Comparison of ENCODE assay signal across 23 mouse cellular contexts in the genomic region with DNA sequence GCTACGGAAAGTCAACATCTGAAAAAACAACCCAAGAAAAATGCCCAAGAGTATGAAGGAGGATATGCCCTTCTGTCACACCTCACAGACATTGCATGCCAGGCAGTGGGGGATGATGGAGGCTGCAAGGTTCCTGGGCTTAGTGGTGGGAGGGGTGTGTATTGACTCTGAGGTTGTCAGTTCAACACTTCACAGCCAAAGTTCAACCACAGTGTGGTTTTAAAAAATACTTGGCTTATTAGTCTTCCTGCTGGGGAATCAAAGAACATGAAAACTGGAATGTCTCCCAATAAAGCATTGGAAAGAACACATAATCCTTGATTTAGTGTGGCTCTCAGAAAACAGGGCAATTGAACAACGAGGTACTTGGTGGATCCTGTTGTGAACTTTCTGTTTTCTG.
"Had no signal": no experiment of that assay in that cellular context is flagged by ENCODE, and none has a peak within 500 bp of the region (broad histone marks: within the 10 kb centered on the region; RNA-seq: fewer than 3 reads in every experiment).

No protein-coding gene starts in this region.

- H3K4me1 ChIP-seq: heart, embryonic 10.5 days; heart, embryonic 12.5 days; hindbrain, embryonic 13.5 days; hindbrain, embryonic 15.5 days; intestine, embryonic 15.5 days; limb, embryonic 10.5 days; limb, embryonic 12.5 days; liver, embryonic 13.5 days; liver, embryonic 15.5 days had no signal

- H3K27ac ChIP-seq: heart, embryonic 10.5 days; hindbrain, embryonic 13.5 days; hindbrain, embryonic 15.5 days; intestine, embryonic 15.5 days; layer of hippocampus, adult 2 months; left cerebral cortex, adult 2 months; limb, embryonic 10.5 days; limb, embryonic 12.5 days; liver, embryonic 13.5 days; liver, embryonic 15.5 days had no signal

- H3K4me3 ChIP-seq: heart, embryonic 10.5 days; heart, embryonic 12.5 days; hindbrain, embryonic 13.5 days; hindbrain, embryonic 15.5 days; intestine, embryonic 15.5 days; layer of hippocampus, adult 2 months; left cerebral cortex, adult 2 months; limb, embryonic 10.5 days; limb, embryonic 12.5 days; liver, embryonic 13.5 days; liver, embryonic 15.5 days had no signal

- DNase-seq: gastrocnemius, postnatal 14 days; gastrocnemius, postnatal 36 days; heart, adult 18-20 months; heart, postnatal 10 days; heart, postnatal 36 days; kidney, adult 18-20 months; kidney, adult 8-10 months; kidney, postnatal 25 days; liver; liver, embryonic 13.5 days had no signal

- ATAC-seq: inflammation-experienced regulatory T-cells, adult 6 months; intestine, embryonic 15.5 days; intestine, postnatal 0 days had no signal

- H3K9ac ChIP-seq: heart, embryonic 12.5 days; hindbrain, embryonic 13.5 days; hindbrain, embryonic 15.5 days; intestine, embryonic 15.5 days; limb, embryonic 12.5 days; liver, embryonic 13.5 days; liver, embryonic 15.5 days had no signal

- H3K9me3 ChIP-seq: heart, embryonic 10.5 days; hindbrain, embryonic 13.5 days; hindbrain, embryonic 15.5 days; intestine, embryonic 15.5 days; limb, embryonic 10.5 days; liver, embryonic 13.5 days; liver, embryonic 15.5 days had no signal

- H3K4me2 ChIP-seq: heart, embryonic 12.5 days; hindbrain, embryonic 13.5 days; hindbrain, embryonic 15.5 days; intestine, embryonic 15.5 days; limb, embryonic 12.5 days; liver, embryonic 11.5 days; liver, embryonic 13.5 days; liver, embryonic 15.5 days had no signal

- H3K27me3 ChIP-seq: hindbrain, embryonic 13.5 days; hindbrain, embryonic 15.5 days; intestine, embryonic 15.5 days; limb, embryonic 12.5 days; liver, embryonic 13.5 days; liver, embryonic 15.5 days had no signal

- H3K36me3 ChIP-seq: heart, embryonic 10.5 days; heart, embryonic 12.5 days; hindbrain, embryonic 13.5 days; hindbrain, embryonic 15.5 days; intestine, embryonic 15.5 days; limb, embryonic 10.5 days; limb, embryonic 12.5 days; liver, embryonic 13.5 days; liver, embryonic 15.5 days had no signal
